Mouse (Mus musculus) spleen, postnatal 4 days (tissue): Measurements from ENCODE around the gene Fbxl13.

ENCODE experiments used
- DNase-seq, 2 experiments: peaks; one replicate each; pipeline ENCODE4 v3.0.0; 2022; ENCODE audit warnings: low spot score in 2 of 2

The Fbxl13 gene

DNA sequence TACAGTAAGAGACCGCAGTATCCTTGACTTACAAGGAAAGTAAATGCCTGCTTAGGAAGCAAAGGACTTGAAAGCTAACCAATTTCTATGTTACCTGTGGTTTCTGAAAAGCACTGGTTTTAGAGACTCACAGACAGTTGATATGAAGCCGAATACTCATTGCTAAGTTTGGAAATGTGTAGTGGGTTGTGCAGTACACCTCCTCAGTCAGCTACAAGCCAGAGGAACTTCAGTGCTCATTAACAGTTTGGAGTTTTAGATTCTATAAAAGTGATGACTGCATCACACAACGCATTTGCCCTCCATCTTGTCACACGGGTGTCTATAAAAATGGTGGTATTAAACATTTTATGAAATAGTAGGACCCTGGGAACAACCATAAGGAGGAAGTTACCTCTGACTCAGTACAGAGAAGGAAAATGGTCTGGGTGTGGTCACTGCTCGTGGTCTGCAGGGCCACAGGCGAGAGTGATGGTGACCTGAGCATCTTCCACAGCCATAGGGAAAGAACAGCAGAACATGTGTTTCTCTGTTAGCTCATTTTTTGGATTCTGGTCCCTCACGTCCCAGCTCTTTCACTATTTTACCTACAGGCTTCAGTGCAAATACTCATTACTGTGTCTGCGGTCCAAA, 160.1 kb downstream of the Fbxl13 start:
- DNase-seq, result no peak

DNA sequence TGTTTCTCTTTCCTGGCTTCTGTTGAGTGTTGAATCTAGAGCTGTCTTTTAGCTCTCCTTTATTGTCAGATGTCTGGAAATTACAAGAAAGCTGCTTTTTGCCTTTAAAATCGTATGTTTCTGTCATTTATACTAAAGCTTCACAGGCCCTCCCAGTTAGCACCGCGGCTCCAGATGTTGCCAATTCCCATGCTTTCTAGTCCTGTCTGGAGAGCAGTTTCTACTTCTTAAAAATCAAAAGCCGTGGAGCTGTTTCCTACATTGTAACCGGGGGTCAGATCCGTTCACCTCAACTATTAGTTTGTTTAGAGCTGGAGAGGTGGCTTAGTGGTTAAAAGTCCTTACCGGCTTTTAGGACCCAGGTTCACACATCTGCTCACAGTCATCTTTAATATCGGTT, 162.2 kb downstream of the Fbxl13 start:
- DNase-seq, result no peak

GRCm38 (mm10) chr5:21482446-21483222, 162.8 kb downstream of the Fbxl13 start:
- DNase-seq, result no peak

- DNase-seq, result no peak
Observed at GRCm38 (mm10) chr5:21481521-21481920, 163.9 kb downstream of the Fbxl13 start.

- no peak for DNase-seq
Observed at GRCm38 (mm10) chr5:21479746-21480145, 165.7 kb downstream of the Fbxl13 start.

GRCm38 (mm10) chr5:21478428-21478827, 167.0 kb downstream of the Fbxl13 start:
- DNase-seq, result no peak

DNA sequence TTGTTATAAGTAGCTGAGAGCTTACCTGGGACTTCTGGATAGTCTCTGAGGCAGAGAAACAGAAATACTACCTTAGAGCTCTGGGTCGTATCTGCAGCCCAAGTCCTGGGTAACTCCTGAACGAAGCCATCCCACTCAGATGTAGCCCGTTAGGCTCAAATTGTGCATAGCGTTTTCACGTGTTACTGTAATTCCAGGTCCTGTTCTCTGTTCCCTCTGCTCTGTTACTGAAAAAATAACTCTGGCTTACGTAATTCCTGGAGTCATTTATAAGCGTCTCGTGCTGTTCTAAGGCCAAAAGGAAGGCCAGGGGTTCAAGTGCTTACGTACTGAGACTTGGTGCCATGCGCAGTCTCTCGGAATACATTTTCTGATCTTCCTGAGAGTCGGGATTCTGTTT, 177.3 kb downstream of the Fbxl13 start:
- DNase-seq, result no peak

DNA sequence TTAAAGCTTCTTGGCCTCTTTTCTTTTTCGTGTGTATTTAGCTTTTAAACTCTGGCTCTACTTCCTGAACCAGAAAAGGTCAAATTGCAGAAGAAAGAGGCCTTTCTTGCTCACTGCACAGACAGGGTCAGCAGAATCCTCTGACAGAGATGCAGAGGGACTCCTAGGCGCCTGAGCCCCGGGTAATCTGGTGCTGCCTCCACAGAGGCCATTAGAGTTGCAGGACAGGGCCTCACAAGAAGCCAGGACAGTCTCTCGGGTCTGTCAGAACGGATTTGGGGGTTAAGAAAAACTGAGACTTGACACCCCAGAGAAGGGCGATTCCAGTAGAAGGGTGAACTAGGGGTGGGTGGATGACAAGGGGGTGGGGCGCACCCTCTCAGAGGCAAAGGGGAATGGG, 178.0 kb downstream of the Fbxl13 start:
- no peak for DNase-seq

- no peak for DNase-seq
Observed at GRCm38 (mm10) chr5:21440833-21441530, 204.5 kb downstream of the Fbxl13 start.

GRCm38 (mm10) chr5:21439446-21440110, 205.9 kb downstream of the Fbxl13 start:
- DNase-seq, result no peak

- DNase-seq, result no peak
Observed at GRCm38 (mm10) chr5:21438428-21438827, 207.0 kb downstream of the Fbxl13 start.

DNA sequence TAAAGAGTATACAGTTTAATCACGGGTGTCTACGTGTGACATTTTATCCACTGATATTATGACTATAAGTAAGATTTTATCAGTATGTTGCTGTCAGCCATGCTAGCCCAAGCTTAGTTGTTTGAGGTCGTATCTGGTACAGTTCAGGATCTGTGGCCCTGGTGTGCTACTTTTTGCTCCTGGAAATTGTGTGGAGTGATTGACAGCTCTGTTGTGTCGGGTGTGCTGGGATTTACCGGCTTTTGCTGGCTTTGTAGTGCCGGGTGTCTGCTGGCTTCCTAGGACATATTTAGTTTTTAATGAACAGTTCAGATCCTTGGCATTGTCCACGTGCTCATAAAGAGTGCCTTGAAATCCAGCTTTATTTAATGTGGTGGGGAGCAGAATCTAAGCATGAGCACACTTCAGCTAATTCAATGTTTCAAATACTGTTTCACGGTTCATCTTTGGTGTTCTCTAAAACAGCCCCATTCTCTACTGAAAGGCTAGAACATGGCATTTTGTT, 208.9 kb downstream of the Fbxl13 start:
- DNase-seq, result no peak

DNA sequence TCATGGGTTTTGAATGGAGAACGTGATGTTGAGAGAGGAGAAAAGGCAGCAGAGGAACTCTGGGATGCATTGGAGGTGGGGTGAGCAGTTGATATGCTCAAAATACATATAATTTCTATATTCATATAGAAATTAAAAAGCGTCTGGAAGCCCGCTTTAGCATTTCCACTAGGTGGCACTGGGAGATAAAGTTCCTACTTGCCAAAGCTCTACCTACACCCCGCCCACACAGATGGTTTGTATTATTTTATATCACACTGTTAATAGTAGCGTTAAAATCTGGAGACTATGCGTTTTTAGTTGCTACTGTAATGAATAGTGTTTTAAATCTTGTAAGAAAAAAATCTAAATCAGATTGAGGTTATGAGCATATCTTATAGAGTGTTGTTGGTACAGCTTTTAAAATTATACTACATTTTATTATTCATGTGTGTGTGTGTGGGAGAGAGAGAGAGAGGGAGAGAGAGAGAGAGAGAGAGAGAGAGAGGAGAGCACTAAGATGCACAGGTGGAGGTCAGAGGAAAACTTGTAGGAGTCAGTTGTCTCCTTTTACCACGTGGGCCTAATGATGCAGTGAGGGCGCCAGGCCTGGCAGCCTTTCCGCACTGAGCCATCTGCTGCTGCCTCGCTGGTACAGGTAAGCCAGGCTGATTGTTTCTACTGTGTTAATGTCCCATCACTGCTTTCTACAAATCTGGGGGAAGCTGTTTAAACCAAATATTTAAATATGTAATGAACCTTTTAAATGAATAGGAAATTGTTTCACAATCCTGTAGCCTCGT, 211.1 kb downstream of the Fbxl13 start:
- no peak for DNase-seq
